Comparison of ENCODE assay signal across 16 mouse cellular contexts in the genomic region with DNA sequence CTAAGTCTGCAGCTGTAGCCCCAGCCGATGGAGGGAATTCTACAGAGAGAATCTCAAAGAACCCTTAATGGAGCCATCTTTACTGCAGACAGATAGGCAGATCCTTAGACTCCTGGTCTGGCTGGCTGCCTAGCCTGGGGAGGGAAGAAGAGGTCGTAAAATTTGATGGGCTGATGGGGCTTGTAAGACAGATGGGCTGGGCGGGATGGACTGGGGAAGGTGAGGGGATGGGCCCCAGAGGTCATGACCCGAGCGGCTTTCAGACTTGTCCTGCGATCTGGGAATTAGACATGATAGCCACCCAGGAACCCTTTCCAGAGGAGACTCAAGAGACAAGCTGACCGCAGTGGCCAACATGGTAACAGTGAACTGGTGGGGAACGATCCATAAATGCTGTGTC.
"Had no signal": no experiment of that assay in that cellular context is flagged by ENCODE, and none has a peak within 500 bp of the region (broad histone marks: within the 10 kb centered on the region; RNA-seq: fewer than 3 reads in every experiment).

No protein-coding gene starts in this region.

- DNase-seq: kidney, adult 18-20 months; lung, adult 2 months; lung, postnatal 10 days; lung, postnatal 4 days; right cerebral cortex, postnatal 14 days; thymus, adult 2 months; thymus, postnatal 25 days had no signal

- ATAC-seq: intestine, embryonic 15.5 days; midbrain, embryonic 15.5 days had no signal

- H3K4me2 ChIP-seq: intestine, embryonic 15.5 days; limb, embryonic 12.5 days; liver, embryonic 11.5 days; liver, embryonic 15.5 days; midbrain, embryonic 11.5 days; midbrain, embryonic 15.5 days; neural tube, embryonic 12.5 days had no signal

- H3K4me1 ChIP-seq: midbrain, embryonic 15.5 days had no signal

- H3K4me3 ChIP-seq: intestine, embryonic 15.5 days; left cerebral cortex, adult 2 months; limb, embryonic 12.5 days; liver, embryonic 15.5 days; midbrain, embryonic 15.5 days; neural tube, embryonic 12.5 days had no signal

- H3K9ac ChIP-seq: intestine, embryonic 15.5 days; limb, embryonic 12.5 days; liver, embryonic 15.5 days; midbrain, embryonic 15.5 days; neural tube, embryonic 12.5 days had no signal

- H3K36me3 ChIP-seq: intestine, embryonic 15.5 days; limb, embryonic 12.5 days; liver, embryonic 15.5 days; midbrain, embryonic 15.5 days; neural tube, embryonic 12.5 days had no signal

- H3K27me3 ChIP-seq: intestine, embryonic 15.5 days; midbrain, embryonic 15.5 days; neural tube, embryonic 12.5 days had no signal

- H3K9me3 ChIP-seq: intestine, embryonic 15.5 days; limb, embryonic 12.5 days; liver, embryonic 15.5 days; midbrain, embryonic 15.5 days; neural tube, embryonic 12.5 days had no signal

- H3K27ac ChIP-seq: intestine, embryonic 15.5 days; left cerebral cortex, adult 2 months; limb, embryonic 12.5 days; liver, embryonic 15.5 days; midbrain, embryonic 15.5 days; neural tube, embryonic 12.5 days; stomach, postnatal 0 days had no signal
